In genomic region chr11:21424345-21424744, GRCm38 (mm10) we compare ENCODE assay signal across 28 mouse cellular contexts. TPM values are rescaled to one million over a fixed set of nuclear protein-coding genes. Genes with fewer than 3 reads are reported as not detected.
DNase-seq lines count a peak whose midpoint lies in the region; ATAC-seq and TF ChIP-seq lines count a peak whose summit lies in the region.
"Had no signal": no experiment of that assay in that cellular context is flagged by ENCODE, and none has a peak within 500 bp of the region (broad histone marks: within the 10 kb centered on the region; RNA-seq: fewer than 3 reads in every experiment).

No protein-coding gene starts in this region.

- peak; percentile 7 for DNase-seq in lung, postnatal 0 days (ENCODE audit: low spot score)
- no peak for DNase-seq in lung, postnatal 10 days
- no peak for DNase-seq in heart, adult 9 months (ENCODE audit: low spot score in 2 of 2)
- DNase-seq in spleen, adult 12 weeks (ENCODE audit: low spot score): no peak
- DNase-seq in layer of hippocampus, adult 11-12 months (ENCODE audit: low spot score): no peak
- DNase-seq: adrenal gland, postnatal 14 days; B cell, adult 2 months; cerebellum, adult 2 months; cerebellum, postnatal 14 days; gastrocnemius, postnatal 36 days; kidney, adult 8-10 months; kidney, postnatal 4 days; layer of hippocampus, postnatal 36 days; liver, postnatal 0 days had no signal

- H3K4me1 ChIP-seq in lung, postnatal 0 days (ENCODE audit: insufficient read depth, low read depth, low read length): no peaks in the 10 kb centered on the region
- H3K4me1 ChIP-seq: forebrain, embryonic 13.5 days; hindbrain, embryonic 12.5 days; limb, embryonic 12.5 days; neural tube, embryonic 12.5 days; stomach, embryonic 15.5 days had no signal

- H3K4me3 ChIP-seq in lung, postnatal 0 days (ENCODE audit: low read depth, low read length): no peak overlapping the region
- H3K4me3 ChIP-seq: forebrain, embryonic 13.5 days; hindbrain, embryonic 12.5 days; intestine, embryonic 15.5 days; limb, embryonic 12.5 days; myocyte; neural tube, embryonic 12.5 days; stomach, embryonic 15.5 days had no signal

- TF ChIP-seq EP300 in lung, postnatal 0 days (IDR thresholded peaks at IDR 0.05): no peak

- no peaks in the 10 kb centered on the region for H3K36me3 ChIP-seq in lung, postnatal 0 days (ENCODE audit: insufficient read depth, low read length)
- H3K36me3 ChIP-seq: hindbrain, embryonic 12.5 days; intestine, embryonic 15.5 days; limb, embryonic 12.5 days; neural tube, embryonic 12.5 days; stomach, embryonic 15.5 days had no signal

- no peaks in the 10 kb centered on the region for H3K9me3 ChIP-seq in lung, postnatal 0 days (ENCODE audit: low read length)
- H3K9me3 ChIP-seq: forebrain, embryonic 13.5 days; hindbrain, embryonic 12.5 days; intestine, embryonic 15.5 days; limb, embryonic 12.5 days; neural tube, embryonic 12.5 days; stomach, embryonic 15.5 days had no signal

- no peak overlapping the region for H3K9ac ChIP-seq in lung, postnatal 0 days (replicated peaks; ENCODE audit: low read depth)
- H3K9ac ChIP-seq: forebrain, embryonic 13.5 days; hindbrain, embryonic 12.5 days; intestine, embryonic 15.5 days; limb, embryonic 12.5 days; liver, postnatal 0 days; neural tube, embryonic 12.5 days; stomach, embryonic 15.5 days had no signal

- no peak overlapping the region for H3K4me2 ChIP-seq in lung, postnatal 0 days (replicated peaks; ENCODE audit: low read depth, low read length)
- H3K4me2 ChIP-seq: forebrain, embryonic 13.5 days; hindbrain, embryonic 12.5 days; intestine, embryonic 15.5 days; limb, embryonic 12.5 days; liver, embryonic 11.5 days; midbrain, embryonic 11.5 days; neural tube, embryonic 12.5 days; stomach, embryonic 15.5 days had no signal

- no peaks in the 10 kb centered on the region for H3K27me3 ChIP-seq in lung, postnatal 0 days (replicated peaks; ENCODE audit: insufficient read depth, low read length)
- H3K27me3 ChIP-seq: forebrain, embryonic 13.5 days; hindbrain, embryonic 12.5 days; intestine, embryonic 15.5 days; limb, embryonic 12.5 days; neural tube, embryonic 12.5 days; stomach, embryonic 15.5 days had no signal

- no peak for TF ChIP-seq CTCF in lung, postnatal 0 days (IDR thresholded peaks at IDR 0.05)

- H3K27ac ChIP-seq in lung, postnatal 0 days (ENCODE audit: low read length): no peak overlapping the region
- H3K27ac ChIP-seq: forebrain, embryonic 13.5 days; hindbrain, embryonic 12.5 days; hindbrain, postnatal 0 days; intestine, embryonic 15.5 days; kidney, postnatal 0 days; limb, embryonic 12.5 days; neural tube, embryonic 12.5 days; stomach, embryonic 15.5 days had no signal

- no peak for ATAC-seq in lung, postnatal 0 days
- peak; percentile 76 for ATAC-seq in common myeloid progenitor, adult 5-6 weeks (replicated peaks; ENCODE audit: low read depth, poor library complexity, severe bottlenecking)
- ATAC-seq in megakaryocyte progenitor cell, adult 5-6 weeks (replicated peaks; ENCODE audit: poor library complexity): peak; percentile 85
- ATAC-seq: forebrain, embryonic 13.5 days; hindbrain, postnatal 0 days; intestine, embryonic 15.5 days; liver, postnatal 0 days; midbrain, embryonic 16.5 days had no signal

RNA-seq across cellular contexts. Expression of gene Ugp2, which starts 53.3 kb away (rescaled TPM):
- polyA plus RNA-seq in lung, postnatal 0 days (2015; fragmentation: Nextera tagmentation; extraction: Ambion mirVana): 76.4 and 92.6 TPM in 2 replicates
- 37.9 and 43.3 TPM in 2 replicates for total RNA-seq in common myeloid progenitor, adult 5-6 weeks (2017)
- 63.3 and 64.7 TPM in 2 replicates for total RNA-seq in megakaryocyte progenitor cell, adult 5-6 weeks (2015)
- total RNA-seq in megakaryocyte progenitor cell, adult 5-6 weeks (2017): 55.0 and 72.3 TPM in 2 replicates
